Mouse (Mus musculus) megakaryocyte progenitor cell, adult 5-6 weeks (primary cell): Measurements from ENCODE around the gene Pcbp4. TPM values are rescaled to one million over a fixed set of nuclear protein-coding genes. Genes with fewer than 3 reads are reported as not detected.

ENCODE experiments used
- ATAC-seq: replicated peaks from 2 replicates; pipeline ENCODE4 v1.8.0; 2016; ENCODE audit warnings: mild to moderate bottlenecking, moderate TSS enrichment, inconsistent platforms; ENCODE audit not compliant: poor library complexity
- total RNA-seq, 2 experiments: library from RNA; stranded (forward) in 1 of 2; stranded (reverse) in 1 of 2; fragments of 157-497, 149-512 nt in 1 of 2; fragments of 200-1000 nt in 1 of 2; gene quantifications; 2 replicates each; pipeline versions ENCODE4 v1.2.3 to v1.2.4; 2015 to 2017

Gene Pcbp4
- total RNA-seq (2015) (0.91 and 1.7 TPM in 2 replicates), total RNA-seq (2017) (0.96 and 2.7 TPM in 2 replicates)

DNA sequence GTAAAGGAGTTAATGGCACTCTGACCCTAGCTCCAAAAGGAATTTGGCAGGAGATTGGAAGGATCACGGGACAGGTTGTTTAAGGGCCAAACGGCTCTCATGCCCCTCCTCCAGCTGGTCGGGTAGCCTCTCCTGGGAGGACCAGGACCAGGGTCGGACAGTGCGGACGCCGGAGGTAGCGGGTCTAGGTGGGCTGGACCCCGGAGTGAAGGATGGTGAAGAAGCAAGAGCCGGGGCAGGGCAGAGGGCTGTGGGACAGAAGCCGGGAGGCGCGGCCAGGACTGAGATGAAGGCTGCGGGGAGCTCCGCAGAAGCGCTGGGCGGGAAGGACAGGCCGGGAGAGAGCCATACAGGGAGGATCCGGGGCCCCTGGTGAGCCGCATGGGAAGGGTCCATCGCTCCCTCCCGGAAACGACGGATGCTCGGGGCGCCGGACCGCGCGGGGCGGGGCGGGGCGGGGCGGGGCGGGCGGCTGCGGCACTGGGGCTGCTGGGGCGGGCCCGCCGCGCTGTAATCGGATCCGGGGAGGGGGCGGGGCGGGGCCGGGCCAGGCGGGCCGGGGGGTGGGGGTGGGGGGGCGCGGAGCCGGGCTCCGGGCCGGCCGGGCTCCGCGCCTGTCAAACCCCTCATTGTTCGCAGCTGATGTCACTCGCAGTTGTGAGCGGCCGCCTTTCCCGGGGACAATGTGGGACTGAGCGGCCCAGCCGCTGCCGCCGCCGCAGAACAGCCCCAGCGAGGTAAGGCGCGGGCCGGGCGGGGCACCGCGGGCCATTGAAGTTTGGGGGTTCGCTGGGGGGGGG lies at the start of gene Pcbp4:
Pcbp4 (plus strand) TSS at position 21 of the 800 bp plus-strand sequence.
- ATAC-seq: peak; percentile 40

DNA sequence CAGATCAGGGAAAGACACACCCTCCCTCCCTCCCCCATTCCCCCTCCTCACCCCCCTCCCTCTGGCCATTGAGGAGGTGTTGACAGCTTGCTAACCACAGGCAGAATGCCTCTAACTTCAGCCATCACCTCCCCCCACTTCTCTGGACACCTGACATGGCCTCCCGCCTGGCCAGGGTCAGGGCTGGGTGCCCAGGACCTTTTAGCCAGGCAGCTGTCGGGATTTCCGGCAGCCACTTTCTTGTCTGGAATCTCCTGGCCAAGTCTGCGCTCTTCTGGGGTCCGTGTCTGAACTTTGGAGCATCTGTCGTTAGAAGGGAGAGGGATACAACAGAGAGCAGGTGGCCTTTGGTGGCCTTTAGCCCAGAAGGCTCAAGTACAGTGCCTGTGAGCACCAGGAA lies 47.8 kb upstream of the Pcbp4 start:
- no peak for ATAC-seq

DNA sequence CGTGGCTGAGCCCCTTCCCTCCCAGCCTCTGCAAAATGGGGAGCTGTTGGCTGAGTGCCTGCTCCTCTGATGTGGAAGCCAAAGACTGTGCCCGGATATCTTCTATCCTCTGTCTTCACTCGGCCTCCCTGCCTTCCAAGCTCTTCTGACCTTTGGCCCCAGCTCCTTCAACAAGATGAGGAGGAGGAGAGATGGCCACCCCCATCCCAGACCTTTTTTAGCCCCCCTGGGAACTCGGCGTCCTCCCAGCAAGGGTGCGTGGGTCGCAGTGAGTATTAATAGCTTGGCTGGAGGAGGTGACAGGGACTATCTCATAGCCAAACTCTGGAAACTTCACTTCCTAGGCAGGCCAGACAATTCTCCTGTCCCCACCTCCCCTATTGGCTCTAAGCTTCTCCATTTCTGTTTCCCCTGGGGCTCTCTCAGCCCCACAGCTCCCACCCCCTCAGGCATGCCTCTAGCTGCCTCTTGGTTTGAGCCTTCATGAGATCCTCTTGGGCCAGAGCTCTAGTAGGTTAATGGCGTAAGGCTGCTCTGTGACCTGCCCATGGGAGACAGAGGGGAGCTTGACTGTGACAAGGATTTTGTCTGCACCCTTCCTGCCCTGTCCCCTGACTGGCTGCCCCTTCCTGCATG lies 46.5 kb upstream of the Pcbp4 start:
- no peak for ATAC-seq

DNA sequence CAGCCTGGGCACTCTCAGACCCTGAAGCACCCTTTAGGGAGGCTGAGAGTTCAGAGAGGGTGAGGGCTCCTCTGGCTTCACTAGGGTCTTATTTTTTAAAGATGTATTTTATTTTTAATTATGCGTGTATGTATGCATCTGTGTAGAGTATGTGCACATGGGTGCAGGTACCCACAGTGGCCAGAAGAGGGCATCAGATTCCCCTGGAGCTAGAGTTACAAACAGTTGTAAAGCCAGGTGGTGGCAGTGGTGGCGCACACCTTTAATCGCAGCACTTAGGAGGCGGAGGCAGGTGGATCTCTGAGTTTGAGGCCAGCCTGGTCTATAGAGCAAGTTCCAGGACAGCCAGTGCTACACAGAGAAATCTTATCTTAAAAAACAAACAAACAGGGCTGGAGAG lies 44.0 kb upstream of the Pcbp4 start:
- no peak for ATAC-seq

DNA sequence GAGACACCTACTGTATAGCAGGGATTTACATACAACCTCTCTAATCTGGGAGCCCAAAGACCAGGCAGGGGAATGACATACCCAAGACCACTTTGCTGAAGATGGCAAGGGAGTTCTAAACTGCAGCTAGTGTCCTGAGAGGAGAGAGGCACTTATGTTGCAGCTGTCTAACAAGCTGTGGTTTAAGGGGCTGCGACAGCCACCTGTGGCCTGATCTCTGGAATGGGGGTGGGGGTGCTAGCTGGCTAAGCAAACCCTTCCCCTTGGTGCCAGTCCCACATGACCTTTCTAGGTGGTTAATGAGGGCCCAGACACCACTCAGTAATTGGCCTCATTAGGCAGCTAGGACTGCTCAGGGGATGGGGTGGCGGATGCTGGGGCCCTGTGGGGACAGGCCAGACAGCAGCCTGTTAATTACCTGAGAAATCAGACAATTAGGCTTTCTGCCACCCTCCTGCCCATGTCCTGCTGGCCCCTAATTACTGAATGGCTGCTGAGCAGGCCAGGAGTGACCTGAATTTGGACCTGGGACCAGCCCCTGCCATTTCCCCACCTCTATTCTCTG lies 42.9 kb upstream of the Pcbp4 start:
- no peak for ATAC-seq

DNA sequence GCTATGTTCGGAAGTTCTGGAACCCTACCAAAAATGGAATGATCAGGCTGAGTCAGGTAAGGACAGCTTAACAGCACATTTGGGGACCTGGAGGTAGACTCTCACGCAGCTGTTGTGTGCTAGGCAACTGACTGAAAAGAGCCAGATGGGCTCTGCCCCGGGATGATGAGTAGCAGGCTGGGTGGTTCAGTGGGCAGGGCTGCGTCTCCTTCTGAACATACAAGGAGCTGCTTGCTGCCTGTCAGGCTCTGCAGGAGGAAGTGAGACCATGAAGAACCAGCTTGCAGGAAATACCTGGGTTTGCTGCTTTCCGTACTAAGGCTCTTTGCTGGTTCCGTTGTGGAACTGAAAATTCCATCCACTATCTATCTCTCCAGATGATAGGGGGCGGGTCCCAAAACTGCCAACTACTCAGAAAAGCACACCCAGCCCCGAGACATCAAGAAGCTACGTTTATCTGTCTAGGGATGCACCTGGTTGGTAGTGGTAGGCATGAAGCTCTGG lies 41.9 kb upstream of the Pcbp4 start:
- peak; percentile 79 for ATAC-seq

DNA sequence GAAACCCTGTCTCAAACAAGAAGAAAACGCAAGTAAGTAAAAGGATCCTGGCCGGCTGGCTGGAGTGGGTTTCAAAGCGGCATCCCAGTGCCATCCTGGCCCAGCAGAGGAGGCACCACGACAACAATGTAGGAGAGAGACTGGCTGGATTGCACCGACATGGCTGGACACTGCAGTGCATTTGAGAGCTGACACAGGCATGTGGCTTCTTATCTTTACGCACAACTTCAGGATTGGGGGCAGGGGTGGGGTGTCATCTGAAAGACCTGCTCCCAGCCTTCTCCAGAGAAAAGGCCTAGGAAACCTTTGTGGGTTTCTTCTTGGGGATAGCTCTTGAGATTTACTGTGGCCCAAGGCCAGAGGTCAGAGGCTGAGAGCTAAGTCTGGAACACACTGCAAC lies 41.4 kb upstream of the Pcbp4 start:
- peak; percentile 37 for ATAC-seq

DNA sequence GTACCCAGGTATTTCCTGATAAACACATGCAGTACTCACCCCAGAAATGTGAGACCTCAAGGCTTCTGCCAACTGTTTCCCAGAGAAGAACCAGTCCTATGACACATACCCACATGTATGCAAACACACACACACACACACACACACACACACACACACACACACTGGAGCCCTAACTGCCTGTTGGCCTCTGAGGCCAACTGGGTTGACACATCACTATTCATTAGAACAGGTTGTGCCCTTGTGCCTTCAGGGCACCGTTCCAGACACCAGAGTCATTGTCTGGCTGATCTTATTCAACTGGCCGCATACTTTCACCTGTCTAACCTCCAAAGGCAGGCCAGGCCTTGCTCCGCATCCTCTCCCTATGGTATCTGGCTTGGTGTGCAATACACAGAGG lies 40.9 kb upstream of the Pcbp4 start:
- no peak for ATAC-seq

DNA sequence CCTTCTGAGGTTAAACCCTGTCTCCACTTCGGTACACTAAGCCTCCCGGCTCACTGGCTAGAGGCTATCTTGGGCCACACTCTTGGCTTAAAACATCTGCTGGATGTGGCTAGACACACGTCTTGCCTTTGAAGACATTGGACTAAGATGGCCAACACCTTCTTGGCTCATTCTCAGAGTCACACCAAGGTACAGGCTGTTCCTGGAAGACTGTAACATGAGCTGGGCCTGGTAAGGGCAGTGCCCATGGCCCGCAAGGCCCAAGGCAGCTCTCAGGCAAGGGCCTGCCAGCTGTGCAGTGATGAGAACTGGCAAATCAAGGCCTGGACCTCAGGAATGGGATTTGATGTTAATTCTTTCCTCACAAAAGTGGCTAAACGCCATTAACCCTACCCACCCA lies 39.5 kb upstream of the Pcbp4 start:
- no peak for ATAC-seq

DNA sequence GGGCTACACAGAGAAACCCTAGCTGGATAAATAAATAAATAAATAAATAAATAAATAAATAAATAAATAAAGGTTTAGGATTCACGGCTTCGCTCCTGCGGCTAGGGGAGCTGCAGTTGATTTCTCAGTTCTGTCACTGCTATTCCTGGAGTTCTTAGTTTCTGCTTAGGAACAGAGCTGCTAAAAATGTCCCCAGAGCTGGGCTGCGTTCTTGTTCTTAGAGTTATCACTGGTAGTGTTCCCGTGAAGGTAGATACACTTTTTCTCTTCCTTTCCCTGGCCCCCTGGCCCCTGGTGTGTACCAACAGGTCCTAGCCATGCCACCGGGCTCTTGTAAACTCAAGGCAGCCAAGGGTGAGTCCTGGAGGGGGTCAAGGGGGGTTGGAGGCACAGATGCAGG lies 36.3 kb upstream of the Pcbp4 start:
- ATAC-seq: no peak

DNA sequence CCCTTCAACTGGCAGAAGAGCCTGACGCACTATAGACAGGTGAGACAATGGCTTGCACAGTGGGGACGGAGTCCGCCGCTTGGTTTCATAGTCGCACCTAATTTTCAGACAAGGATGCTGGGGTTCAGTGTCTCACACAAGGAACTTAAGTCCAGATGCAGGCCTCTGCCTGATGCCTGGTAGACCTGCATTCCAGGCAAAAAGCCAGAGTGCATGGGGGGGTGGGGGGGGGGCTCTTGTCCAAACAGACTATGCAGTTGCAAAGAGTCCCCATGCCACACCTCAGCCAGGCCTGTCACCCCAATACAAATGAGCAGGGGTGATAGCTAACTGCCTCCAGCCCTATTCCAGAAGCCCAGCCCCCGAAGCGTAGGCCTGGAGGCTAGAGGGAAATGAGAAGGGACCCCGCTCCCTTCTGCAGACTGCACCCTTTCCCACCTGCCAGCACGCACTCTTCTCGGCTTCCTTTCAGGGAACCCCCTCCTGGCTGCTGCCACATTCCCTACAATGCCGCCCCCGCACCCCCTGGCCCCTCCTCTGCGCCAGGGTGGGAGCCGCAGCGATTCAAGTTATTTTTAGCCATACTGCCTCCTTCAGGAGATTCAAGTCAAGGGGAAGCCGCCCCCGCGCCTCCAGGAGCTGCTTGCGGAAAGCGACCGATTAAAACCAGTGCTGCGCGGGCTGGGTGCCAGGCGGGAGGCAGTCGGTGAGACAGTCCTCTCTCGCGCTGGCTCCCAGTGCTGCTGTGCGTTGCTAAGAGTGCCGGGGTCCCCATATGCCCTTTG lies 35.1 kb upstream of the Pcbp4 start:
- peak; percentile 63 for ATAC-seq

DNA sequence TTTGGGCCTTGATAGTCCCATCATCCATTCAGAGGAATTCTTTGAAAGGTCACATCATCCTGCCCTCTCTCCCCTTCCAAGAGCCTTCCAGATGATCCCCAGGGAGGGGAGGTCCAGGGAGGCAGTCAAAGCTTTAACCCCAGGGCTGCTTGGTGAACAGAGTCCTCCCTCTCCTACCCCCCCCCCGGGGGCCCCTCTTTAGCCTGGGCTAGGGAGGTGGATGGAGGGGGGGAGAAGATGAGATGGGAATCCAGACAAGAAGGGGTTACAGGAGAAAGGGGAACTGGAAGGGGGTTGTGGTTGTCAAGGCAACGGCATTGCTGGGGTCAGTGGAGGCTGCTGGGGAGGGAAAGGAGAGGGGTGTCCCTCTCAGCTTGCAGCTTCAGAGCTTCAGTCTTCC lies 32.5 kb upstream of the Pcbp4 start:
- ATAC-seq: peak; percentile 22; the same call in 1 of the 2 replicates

DNA sequence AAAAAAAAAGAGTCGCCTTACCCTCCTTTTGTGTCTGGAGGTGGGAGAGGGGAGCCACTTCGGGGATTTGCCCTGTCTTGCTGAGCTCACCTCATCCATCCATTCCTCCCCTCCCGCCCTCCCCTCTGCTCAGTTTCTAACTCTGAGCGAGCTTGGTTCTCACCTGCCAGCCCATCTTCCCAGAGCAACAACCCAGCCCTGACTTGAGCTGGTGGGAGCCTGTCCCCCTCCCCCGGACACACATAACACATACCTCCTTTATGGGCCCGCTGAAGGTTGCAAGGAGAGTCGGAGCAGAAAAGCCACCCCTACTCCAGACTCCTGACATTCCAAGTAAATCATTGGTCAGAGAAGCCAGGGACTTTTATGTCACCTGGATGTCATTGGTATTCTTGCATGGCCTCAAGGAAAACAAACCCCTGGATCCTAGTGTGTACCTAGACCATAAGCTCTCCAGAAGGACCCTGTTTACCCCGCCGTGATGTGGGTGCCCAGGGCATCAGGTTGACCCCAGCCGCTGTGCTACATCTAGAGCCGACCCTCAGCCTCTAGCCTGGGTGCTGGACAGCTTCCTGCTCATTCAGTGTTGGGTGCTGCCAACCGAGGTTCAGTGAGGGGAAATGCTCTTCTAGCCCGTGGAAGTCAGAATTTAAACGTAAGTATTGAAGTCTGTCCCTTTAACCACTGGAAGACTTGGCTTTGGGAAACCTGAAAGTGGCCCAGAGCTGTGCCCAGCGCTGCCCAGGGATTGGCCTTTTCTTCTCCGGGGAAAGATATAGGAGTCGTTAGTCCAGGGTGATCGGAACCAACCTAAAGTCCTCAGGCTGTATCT lies 31.8 kb upstream of the Pcbp4 start:
- ATAC-seq: no peak

DNA sequence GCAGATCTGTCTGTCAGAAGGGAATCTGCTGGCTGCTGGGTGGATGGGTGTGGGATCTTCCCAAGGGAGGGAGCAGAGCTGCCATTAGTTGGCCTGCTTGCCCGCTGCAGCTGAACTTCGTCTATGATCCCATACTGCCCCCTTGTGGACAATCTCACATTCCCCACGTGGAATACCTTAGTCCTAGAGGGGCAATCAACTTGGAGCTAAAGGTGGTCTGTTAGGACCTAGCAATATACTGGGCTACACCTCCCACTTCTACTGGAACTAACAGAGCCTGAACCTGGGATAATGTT lies 31.3 kb upstream of the Pcbp4 start:
- ATAC-seq: peak; percentile 92

DNA sequence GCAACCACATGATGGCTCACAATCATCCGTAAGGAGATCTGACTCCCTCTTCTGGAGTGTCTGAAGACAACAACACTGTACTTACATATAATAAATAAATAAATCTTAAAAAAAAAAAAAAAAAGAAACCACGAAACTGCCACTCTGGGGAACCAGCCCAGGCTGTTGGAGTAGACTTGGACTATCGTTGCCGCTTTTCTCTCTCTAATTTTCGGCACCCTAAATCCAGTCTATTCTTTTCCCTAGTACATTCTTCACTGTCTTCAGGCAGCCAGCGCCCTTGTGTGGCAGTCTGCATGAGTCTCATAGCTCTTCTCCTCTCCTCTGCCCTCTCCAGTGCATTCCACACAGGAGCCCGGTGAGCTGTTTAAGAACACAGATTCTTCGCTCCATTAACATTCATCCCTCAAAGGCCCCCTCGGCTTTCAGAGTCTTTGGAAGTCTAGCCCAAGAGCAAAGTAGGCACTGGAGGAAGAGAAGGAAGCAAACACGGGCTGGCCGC lies 24.3 kb upstream of the Pcbp4 start:
- ATAC-seq: peak; percentile 9

DNA sequence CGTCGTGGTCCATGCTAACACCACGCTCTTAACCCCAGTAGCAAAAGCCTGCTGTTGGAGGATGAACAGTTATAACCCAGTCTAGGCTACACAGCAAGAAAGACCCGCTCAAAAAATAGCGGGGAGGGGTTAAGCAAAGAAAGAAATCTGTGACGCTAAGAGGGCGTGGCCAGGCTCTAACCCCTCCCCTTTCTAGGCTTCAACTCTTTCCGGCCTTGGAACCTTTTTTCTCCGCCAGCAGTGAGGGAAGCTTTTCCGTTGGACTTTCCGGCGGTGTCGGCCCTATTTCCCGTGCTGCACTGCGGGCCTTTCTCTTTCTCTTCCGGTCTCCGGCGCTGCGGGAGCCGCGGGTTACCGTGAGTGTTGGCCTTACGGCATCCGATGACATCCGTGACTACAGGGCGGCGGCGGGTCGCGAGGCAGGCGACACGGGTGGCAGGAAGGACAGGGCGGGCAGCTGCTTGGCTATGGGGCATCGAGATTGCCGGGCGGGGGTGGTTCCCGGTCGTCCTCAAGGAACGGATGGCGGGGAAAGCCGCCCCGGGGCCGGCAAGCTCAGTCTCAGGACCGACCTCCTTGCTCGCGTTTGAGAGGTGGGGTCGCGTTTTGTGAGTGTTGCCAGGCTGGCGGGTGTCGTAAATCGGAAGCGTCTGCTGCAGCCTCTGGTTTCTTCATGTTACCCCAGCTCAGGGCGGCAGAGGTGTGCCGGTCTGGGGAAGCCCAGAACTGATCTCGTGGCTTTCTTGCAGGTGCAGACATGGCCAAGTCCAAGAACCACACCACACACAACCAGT lies 23.7 kb upstream of the Pcbp4 start, which contains the start of gene Rpl29:
Rpl29 (plus strand) TSS at position 234 of the 794 bp plus-strand sequence.
- peak; percentile 86 for ATAC-seq

DNA sequence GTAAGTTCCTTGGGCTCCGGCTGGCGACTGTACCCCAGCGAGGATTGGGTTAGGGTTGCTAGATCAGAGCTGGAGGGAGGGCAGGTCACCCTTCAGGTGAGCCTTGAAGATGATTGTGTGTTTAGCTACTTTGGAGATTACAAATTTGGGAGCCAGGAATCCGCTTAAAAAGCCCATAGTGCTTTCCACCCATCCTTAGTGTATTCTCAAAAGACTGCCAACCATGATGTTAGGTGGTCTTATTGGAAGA lies 23.2 kb upstream of the Pcbp4 start:
- no peak for ATAC-seq

DNA sequence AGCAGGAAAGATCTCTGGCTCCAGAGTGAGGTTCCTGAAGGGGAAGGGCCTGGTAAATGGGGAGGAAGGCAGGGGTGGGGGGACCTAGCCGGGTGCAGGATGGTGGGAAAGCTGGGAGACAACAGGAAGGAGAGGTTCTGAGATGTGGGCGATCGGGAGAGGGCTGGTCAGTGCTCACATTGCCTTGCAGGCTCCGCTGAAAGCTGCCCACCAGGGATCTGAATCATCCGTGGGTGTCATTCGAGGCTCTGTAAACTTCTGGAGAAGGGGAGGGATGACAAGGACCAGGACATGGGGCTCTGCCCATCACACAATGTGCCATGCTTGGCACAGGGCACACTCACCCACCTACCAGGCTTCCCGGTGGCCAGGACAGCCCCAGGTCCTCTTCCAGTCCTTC lies 19.7 kb upstream of the Pcbp4 start:
- no peak for ATAC-seq

DNA sequence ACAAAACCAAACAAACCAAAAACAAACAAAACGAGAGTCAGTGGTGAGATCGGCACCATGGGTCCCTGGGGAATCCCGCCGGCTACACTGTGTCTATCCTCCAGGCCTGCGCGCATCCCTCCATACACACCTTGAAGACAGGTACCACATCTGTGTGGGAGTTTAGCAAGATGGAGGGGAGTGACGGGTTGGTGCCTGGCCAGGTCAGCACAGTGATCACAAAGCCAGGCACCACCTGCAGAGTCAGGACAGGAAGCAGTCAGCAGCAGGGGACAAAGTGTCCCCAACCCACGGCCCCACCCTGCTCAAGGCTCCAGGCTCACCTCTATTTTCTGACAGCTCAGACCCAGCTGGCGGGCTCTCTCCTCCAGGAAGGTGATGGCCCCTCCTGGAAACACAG lies 16.5 kb upstream of the Pcbp4 start:
- ATAC-seq: no peak

DNA sequence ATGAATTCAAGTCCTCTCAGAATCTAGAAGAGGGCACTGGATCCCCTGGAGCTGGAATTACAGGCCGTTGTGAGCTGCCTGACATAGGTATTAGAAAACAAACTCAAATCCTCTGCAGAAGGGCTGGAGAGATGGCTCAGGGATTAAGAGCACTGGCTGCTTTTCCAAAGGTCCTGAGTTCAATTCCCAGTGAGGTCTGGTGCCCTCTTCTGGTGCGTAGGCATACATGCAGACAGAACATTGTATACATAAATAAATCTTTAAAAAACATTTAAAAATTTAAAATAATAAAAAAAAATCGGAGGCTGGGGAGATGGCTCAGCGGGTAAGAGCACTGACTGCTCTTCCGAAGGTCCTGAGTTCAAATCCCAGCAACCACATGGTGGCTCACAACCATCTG lies 10.4 kb upstream of the Pcbp4 start:
- ATAC-seq: no peak
